Mouse (Mus musculus) kidney, adult 2 months (tissue): ENCODE measurements around the gene Col8a2. TPM values are rescaled to one million over a fixed set of nuclear protein-coding genes. Genes with fewer than 3 reads are reported as not detected.

ENCODE experiments used
- DNase-seq: peaks from one replicate; pipeline ENCODE4 v3.0.0; 2021
- H3K27ac ChIP-seq: fragments of 200-500 bp; 2 replicates; pipeline ENCODE4 v1.5.1; 2012; ENCODE audit warnings: low read depth, low read length, control low read depth, inconsistent platforms; ENCODE audit not compliant: insufficient read depth
- H3K27me3 ChIP-seq: fragments of 200-500 bp; replicated peaks from 2 replicates; pipeline ENCODE4 v1.6.1; 2012; ENCODE audit warnings: mild to moderate bottlenecking, moderate library complexity, low read length, inconsistent platforms; ENCODE audit not compliant: control insufficient read depth, insufficient read depth
- H3K36me3 ChIP-seq: fragments of 200-500 bp; 2 replicates; pipeline ENCODE4 v1.6.1; 2012; ENCODE audit warnings: mild to moderate bottlenecking, moderate library complexity, low read length, inconsistent platforms; ENCODE audit not compliant: control insufficient read depth, insufficient read depth
- H3K4me1 ChIP-seq: fragments of 200-500 bp; 2 replicates; pipeline ENCODE4 v1.6.1; 2011; ENCODE audit warnings: low read length; ENCODE audit not compliant: control insufficient read depth, insufficient read depth
- H3K4me3 ChIP-seq: fragments of 200-500 bp; 2 replicates; pipeline ENCODE4 v1.5.1; 2011; ENCODE audit warnings: mild to moderate bottlenecking, low read depth, low read length, control low read depth; ENCODE audit not compliant: insufficient read depth
- CTCF ChIP-seq: fragments of 200-500 bp; conservative IDR thresholded peaks from 2 replicates; pipeline ENCODE4 v1.5.1; 2011; ENCODE audit warnings: low read depth, mild to moderate bottlenecking, control low read depth, low read length, moderate library complexity, mixed read lengths; ENCODE audit not compliant: insufficient read depth, insufficient read length
- POLR2A ChIP-seq: fragments of 200-500 bp; IDR thresholded peaks from one replicate; pipeline ENCODE4 v1.6.1; 2011; ENCODE audit warnings: low read depth, low read length, control low read depth
- WGBS: fragments of 180-500 bp; shearing (Covaris S2); methylation state at CpG from one replicate; pipeline ENCODE4 v1.1.7; 2018; 5-methylcytosine and 5-hydroxymethylcytosine counted together
- polyA plus RNA-seq: library from polyadenylated mRNA; depleted of rRNA; stranded (reverse); fragments of >200 nt; gene quantifications from 2 replicates; pipeline ENCODE4 v1.2.3, GENCODE M21; 2012; rRNA removed

Col8a2 gene
- polyA plus RNA-seq, 1 experiment = 0.31 TPM

- WGBS = 54% methylated on average over 4 of the region's 4 CpGs
- H3K4me3 ChIP-seq = no peak overlapping the region
- 0 out of 2 replicates have a peak, but pooled peaks cover 3% of the 10 kb centered on the region for H3K4me1 ChIP-seq
- no peak for TF ChIP-seq POLR2A
- no peak for TF ChIP-seq CTCF
- H3K27ac ChIP-seq = no peak overlapping the region
- H3K27me3 ChIP-seq = no peaks in the 10 kb centered on the region
- peak; percentile 52 for DNase-seq
- H3K36me3 ChIP-seq = no peaks in the 10 kb centered on the region
Measured at GRCm38 (mm10) chr4:126343451-126343850, 56.9 kb downstream of the Col8a2 start.

- WGBS = 100% methylated on average over 1 of the region's 1 CpGs
- no peak overlapping the region for H3K27ac ChIP-seq
- no peaks in the 10 kb centered on the region; the same call in 1 of the 2 replicates for H3K27me3 ChIP-seq
- TF ChIP-seq CTCF (no peak), POLR2A (no peak)
- H3K4me1 ChIP-seq = no peaks in the 10 kb centered on the region
- peaks cover 2% of the 10 kb centered on the region; the same call in 1 of the 2 replicates for H3K36me3 ChIP-seq
- no peak for DNase-seq
- H3K4me3 ChIP-seq = no peak overlapping the region
Measured at GRCm38 (mm10) chr4:126360069-126360468, 73.5 kb downstream of the Col8a2 start.

Other genes starting within 250 kb of the Col8a2 start
- gene Mrps15, start 239.9 kb upstream of the Col8a2 start, polyA plus RNA-seq = 38.2 and 49.4 TPM in 2 replicates
- gene Oscp1, start 228.2 kb upstream of the Col8a2 start, polyA plus RNA-seq = 2.5 and 3.3 TPM in 2 replicates
- gene Lsm10, start 190.2 kb upstream of the Col8a2 start, polyA plus RNA-seq = 36.5 TPM in 2 replicates
- 38.3 and 38.9 TPM in 2 replicates for gene Stk40, start 182.8 kb upstream of the Col8a2 start, polyA plus RNA-seq
- 68.8 and 101 TPM in 2 replicates for gene Eva1b, start 139.0 kb upstream of the Col8a2 start, polyA plus RNA-seq
- gene Sh3d21, start 123.3 kb upstream of the Col8a2 start, polyA plus RNA-seq = 5.0 and 5.5 TPM in 2 replicates
- gene Thrap3, start 84.0 kb upstream of the Col8a2 start, polyA plus RNA-seq = 40.4 and 51.0 TPM in 2 replicates
- gene Map7d1, start 30.4 kb upstream of the Col8a2 start, polyA plus RNA-seq = 28.3 and 30.3 TPM in 2 replicates
- 57.7 and 75.5 TPM in 2 replicates for gene Trappc3, start 24.5 kb upstream of the Col8a2 start, polyA plus RNA-seq
- 36.0 and 43.0 TPM in 2 replicates for gene Adprhl2, start 34.9 kb downstream of the Col8a2 start, polyA plus RNA-seq
- 1.1 and 2.0 TPM in 2 replicates for gene Tekt2, start 38.9 kb downstream of the Col8a2 start, polyA plus RNA-seq
- 7.9 and 13.6 TPM in 2 replicates for gene Ago3, start 142.8 kb downstream of the Col8a2 start, polyA plus RNA-seq
- gene Ago1, start 181.8 kb downstream of the Col8a2 start, polyA plus RNA-seq = 18.0 and 21.4 TPM in 2 replicates
- 0.95 and 1.1 TPM in 2 replicates for gene Ago4, start 246.7 kb downstream of the Col8a2 start, polyA plus RNA-seq